Mouse (Mus musculus): ENCODE measurements at regions not wholly inside any gene's neighbourhood (a gene's known extent, or its start where the extent isn't known, plus 50 kb on each side); places are given as distances from the start of the nearest gene placed in this dataset.
A peak's percentile ranks its signal among the peaks of the same experiment; 100 is the strongest.

GRCm38 (mm10) chr17:63798961-63799531 lies 63.8 kb upstream of the Fer start:
- no peak for DNase-seq (ENCODE audit: low spot score)

GRCm38 (mm10) chr17:63801411-63801810 lies 61.5 kb upstream of the Fer start:
- DNase-seq (ENCODE audit: low spot score): no peak

GRCm38 (mm10) chr17:63802846-63803245 lies 60.0 kb upstream of the Fer start:
- no peak for DNase-seq (ENCODE audit: low spot score)

- peak; percentile 47 for DNase-seq (ENCODE audit: low spot score)
Observed at GRCm38 (mm10) chr17:63803599-63803998, 59.3 kb upstream of the Fer start.

- DNase-seq (ENCODE audit: low spot score): no peak
Observed at GRCm38 (mm10) chr17:63804416-63804815, 58.4 kb upstream of the Fer start.

GRCm38 (mm10) chr17:63806360-63806759 lies 56.5 kb upstream of the Fer start:
- DNase-seq (ENCODE audit: low spot score): no peak

- DNase-seq (ENCODE audit: low spot score): no peak
Observed at GRCm38 (mm10) chr17:63807590-63808228, 55.2 kb upstream of the Fer start.

- no peak for DNase-seq (ENCODE audit: low spot score)
Observed at GRCm38 (mm10) chr17:63808756-63809155, 54.1 kb upstream of the Fer start.

- DNase-seq (ENCODE audit: low spot score): no peak
Observed at GRCm38 (mm10) chr17:63811246-63811785, 51.5 kb upstream of the Fer start.

GRCm38 (mm10) chr17:63812586-63812985 lies 50.3 kb upstream of the Fer start:
- DNase-seq (ENCODE audit: low spot score): no peak
